Mouse (Mus musculus) splenic B cell, adult 2 months (primary cell): Measurements from ENCODE around the gene Ndufa4.
"Not testable (repeated sequence)": the region's sequence is repeated elsewhere in the genome, so short reads cannot be mapped to it uniquely, and the experiment has no call there.

Source experiments
- DNase-seq: peaks from one replicate; pipeline ENCODE4 v3.0.0-alpha.2; 2011; ENCODE audit warnings: low read depth, low spot score
- H3K27me3 ChIP-seq: 2 replicates; pipeline ENCODE4 v1.6.1; 2012; ENCODE audit warnings: mild to moderate bottlenecking, low read length, moderate library complexity, mixed read lengths; ENCODE audit not compliant: control insufficient read depth, poor library complexity, insufficient read depth, severe bottlenecking
- H3K36me3 ChIP-seq: 2 replicates; pipeline ENCODE4 v1.6.1; 2012; ENCODE audit warnings: mild to moderate bottlenecking, low read length, moderate library complexity, mixed read lengths; ENCODE audit not compliant: control insufficient read depth, poor library complexity, insufficient read depth, severe bottlenecking

The Ndufa4 gene

DNA sequence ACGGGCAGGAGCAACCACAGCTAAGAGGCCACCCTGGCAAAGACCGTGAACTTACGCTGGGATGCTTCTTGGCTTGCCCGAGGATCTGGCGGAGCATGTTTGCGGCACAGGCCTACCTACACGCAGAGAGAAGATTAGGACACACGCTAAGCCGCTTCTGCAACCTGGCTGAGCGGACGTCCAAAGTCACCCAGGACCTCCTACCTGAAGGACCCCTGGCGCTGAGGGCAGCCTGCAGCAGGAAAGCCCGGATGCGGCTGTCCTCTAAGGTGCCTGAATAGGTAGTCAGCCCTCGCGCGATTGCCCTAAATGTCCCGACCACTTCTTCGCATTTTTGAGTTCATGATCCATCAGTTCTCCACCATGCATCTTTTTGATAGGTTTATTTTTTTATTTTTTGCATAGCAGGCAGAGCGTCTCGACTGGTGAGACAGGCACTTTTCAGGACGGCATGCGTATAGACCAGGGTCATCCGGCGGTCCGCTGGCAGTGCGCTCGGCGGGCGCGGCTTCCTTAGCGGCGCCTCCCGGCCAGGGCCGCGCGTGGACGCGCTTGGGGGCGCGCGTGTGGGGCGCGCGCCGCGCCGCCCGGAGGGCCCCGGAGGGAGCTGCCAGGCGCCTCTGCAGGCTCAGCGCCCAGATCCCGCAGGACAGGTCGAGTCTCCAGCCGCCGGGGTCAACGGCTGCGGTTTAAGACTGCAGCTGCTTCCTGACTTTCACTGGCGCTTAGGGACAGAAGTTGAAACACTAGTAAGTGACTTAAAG, at the start of gene Ndufa4, which contains the start of gene Phf14:
Gene Ndufa4 (minus strand): TSS at position 229 of the 764 bp plus-strand sequence.
Gene Phf14 (plus strand): TSS at position 541 of the 764 bp plus-strand sequence.
- H3K36me3 ChIP-seq = no peaks in the 10 kb centered on the region; the same call in 1 of the 2 replicates
- DNase-seq = peak; percentile 93
- H3K27me3 ChIP-seq = no peaks in the 10 kb centered on the region

DNA sequence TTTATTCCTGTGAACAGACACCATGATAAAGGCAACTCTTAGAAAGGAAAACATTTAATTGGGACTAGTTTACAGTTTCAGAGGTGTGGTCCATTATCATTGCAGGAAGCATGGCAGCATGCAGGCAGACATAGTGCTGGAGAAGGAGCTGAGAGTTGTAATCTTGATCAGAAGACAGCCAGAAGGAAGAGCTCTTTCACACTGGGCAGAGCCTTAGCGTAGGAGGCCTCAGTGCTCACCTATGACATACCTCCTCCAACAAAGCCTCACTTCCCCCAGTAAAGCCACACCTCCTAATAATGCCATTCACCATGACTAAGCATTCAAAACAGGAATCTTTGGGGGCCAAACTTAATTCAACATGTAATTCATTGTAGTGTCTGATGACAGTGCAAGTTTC, 40.8 kb upstream of the Ndufa4 start:
- no peak for DNase-seq
- Histone ChIP-seq H3K36me3 (no peaks in the 10 kb centered on the region), H3K27me3 (no peaks in the 10 kb centered on the region)

DNA sequence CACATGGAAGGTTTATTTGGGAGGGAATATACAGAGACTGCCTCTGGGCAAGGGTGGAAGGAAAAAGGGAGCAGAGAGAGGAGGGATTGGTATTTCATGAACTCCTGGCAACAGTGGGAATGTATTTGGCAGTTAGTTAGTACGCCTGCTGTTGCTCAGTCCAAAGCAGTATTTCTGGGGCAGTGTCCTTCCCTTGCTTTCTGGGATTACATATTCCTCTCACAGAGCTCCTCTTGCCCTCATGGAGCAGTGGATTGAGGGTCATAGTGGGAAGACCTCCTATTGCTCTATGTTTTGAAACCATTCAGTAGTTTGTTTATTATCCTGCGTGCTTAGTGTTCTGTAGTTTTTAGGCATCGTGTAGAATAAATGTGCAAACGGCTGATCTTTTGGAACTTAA, 34.8 kb upstream of the Ndufa4 start:
- Histone ChIP-seq H3K27me3 (no peaks in the 10 kb centered on the region; the same call in 1 of the 2 replicates), H3K36me3 (no peaks in the 10 kb centered on the region)
- no peak for DNase-seq

DNA sequence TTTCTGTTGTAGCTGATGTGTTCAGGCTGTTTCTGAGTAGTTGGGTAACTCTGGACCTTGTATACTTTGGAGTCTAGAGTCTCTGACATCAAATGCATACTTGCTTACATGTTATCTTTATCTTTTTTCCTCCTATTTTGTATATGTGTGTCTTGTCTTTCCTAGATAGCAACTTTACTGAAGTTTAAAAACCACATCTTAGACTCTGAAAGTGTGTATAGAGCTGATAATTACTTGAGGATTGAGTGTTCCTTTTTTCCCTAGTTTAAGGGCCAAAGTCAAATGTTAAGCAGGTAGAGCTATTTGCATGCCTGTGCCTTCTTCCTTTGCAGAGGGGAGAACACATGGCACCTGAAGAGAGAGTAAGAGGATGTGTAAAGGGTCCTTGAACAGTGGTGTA, 33.6 kb upstream of the Ndufa4 start:
- Histone ChIP-seq H3K36me3 (no peaks in the 10 kb centered on the region), H3K27me3 (no peaks in the 10 kb centered on the region; the same call in 1 of the 2 replicates)
- DNase-seq = no peak

DNA sequence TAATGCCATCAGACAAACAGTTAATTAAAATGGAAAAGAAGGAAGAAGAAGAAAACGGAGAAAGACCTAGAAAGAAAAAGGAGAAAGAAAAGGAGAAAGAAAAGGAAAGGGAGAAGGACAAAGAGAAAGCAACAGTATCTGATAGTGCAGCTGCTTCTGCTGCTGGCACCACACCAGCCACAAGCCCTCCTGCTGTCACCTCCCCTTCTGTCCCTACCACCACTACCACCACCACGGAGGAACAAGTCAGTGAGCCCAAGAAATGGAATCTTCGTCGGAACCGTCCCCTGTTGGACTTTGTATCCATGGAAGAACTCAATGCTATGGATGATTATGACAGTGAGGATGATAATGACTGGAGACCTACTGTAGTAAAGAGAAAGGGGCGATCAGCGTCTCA, 26.1 kb upstream of the Ndufa4 start:
- no peaks in the 10 kb centered on the region for H3K36me3 ChIP-seq
- no peaks in the 10 kb centered on the region; the same call in 1 of the 2 replicates for H3K27me3 ChIP-seq
- no peak for DNase-seq

DNA sequence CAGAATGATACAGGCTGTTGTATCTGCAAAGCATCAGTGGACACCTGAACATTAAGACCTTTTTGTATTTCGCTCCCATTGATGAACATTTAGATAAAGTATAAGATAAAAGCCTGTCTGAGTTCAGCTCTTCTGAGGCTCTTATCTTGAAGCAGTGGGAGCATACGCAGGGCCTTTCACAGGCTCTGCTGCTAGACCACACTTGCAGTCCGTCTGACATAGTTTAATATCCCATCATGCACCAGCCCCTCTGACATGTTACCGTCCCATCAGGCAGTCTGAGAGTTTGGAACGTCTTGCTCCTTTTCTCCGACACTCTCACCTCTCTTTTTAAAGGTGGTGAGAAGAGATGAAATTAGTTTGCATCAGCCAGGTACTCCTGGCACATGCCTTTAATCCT, 20.2 kb upstream of the Ndufa4 start:
- Histone ChIP-seq H3K27me3 (no peaks in the 10 kb centered on the region), H3K36me3 (no peaks in the 10 kb centered on the region)
- no peak for DNase-seq

DNA sequence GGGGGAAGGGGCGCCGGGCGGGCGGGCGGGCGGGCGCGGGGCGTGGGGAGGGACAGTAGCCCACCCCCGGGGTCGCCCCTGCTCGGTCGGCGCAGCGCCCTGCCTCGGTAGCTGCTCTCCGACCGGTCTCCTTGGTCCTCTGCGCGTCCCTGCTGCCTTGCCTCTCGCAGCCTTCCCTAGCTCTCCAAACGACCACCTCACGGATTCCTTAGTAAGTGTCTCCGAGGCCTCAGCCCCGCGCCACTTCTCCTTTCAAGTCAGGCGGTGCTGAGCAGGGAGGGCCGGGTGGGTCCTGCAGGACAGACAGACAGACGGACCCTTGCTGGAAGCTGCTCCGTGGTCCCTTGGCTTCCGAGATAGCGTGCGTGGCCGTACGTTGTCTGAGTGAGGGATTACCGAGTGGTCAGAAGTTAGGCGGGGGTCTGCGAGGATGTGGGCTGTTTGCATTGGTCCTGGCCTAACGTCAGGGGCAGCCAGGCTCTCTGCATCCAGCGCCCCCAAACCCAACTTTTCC, 18.8 kb upstream of the Ndufa4 start:
- H3K27me3 ChIP-seq = no peaks in the 10 kb centered on the region
- no peaks in the 10 kb centered on the region for H3K36me3 ChIP-seq
- DNase-seq = peak; percentile 42

DNA sequence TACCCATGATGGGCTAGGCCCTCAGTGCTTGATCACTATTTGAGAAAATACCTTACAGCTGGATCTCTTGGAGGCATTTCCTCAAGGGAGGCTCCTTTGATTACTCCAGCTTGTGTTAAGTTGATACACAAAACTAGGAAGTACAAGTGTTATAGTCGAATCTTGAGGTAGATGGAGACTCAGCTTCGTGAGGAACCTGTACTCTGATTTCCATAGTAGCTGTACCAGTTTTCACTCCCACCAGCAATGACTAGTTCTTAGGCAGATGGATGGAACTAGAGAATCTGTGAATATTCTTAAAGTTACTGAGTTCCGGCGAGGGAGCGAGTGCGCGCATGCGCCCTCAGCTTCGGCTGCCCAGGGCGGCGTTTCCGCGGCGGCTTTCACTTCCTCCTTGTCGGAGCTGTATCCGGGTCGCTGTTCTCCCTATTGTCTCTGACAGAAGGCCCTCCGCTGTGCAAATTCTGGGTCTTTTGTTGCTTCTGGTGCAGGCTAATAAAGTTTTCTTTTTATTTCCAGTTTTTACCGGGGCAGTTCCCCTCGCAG, 18.3 kb upstream of the Ndufa4 start:
- peak; percentile 95 for DNase-seq
- Histone ChIP-seq H3K27me3 (no peaks in the 10 kb centered on the region), H3K36me3 (no peaks in the 10 kb centered on the region)

DNA sequence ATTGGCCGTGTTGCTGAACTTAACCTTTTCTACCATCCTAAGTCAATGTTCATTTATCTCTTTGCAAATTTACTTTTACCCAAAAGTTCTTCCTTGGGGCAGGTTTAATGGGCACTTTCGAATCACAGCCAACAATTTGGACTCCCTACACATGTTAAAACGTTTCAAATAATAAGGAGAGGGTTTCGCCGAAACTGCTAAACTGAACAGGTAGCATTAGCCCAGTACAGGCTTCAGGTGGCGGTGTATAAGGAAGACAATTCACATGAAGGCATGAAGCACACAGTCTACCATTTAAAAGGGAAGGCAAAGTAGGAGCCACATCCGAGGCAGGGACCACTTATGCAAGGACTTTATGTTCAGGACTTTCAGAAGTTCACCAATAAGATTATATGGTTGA, 873 bp upstream of the Ndufa4 start:
- peak; percentile 19 for DNase-seq
- no peaks in the 10 kb centered on the region for H3K27me3 ChIP-seq

DNA sequence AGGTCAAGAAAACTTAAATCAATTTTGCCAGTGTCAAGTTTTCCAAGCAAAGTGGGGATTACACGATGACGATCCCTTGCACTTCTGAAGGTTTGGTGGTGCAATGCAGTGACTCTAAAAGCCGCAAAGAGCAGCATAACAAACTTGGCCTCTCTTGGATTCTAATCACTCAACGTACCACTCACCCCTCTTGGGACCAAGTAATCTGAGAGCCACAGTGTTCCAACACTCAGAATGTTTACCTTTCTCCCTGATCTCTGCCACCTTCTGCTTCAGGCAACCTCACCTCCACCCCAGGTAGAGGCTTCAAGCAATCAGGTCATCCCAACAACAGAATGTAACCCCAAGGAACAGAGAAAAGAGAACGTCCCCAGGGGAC, 418 bp downstream of the Ndufa4 start:
- H3K27me3 ChIP-seq = no peaks in the 10 kb centered on the region
- DNase-seq = no peak
- peaks cover 2% of the 10 kb centered on the region; the same call in 1 of the 2 replicates for H3K36me3 ChIP-seq

More for the DNA sequence above, 873 bp upstream of the Ndufa4 start:
- H3K36me3 ChIP-seq = no peaks in the 10 kb centered on the region; the same call in 1 of the 2 replicates

DNA sequence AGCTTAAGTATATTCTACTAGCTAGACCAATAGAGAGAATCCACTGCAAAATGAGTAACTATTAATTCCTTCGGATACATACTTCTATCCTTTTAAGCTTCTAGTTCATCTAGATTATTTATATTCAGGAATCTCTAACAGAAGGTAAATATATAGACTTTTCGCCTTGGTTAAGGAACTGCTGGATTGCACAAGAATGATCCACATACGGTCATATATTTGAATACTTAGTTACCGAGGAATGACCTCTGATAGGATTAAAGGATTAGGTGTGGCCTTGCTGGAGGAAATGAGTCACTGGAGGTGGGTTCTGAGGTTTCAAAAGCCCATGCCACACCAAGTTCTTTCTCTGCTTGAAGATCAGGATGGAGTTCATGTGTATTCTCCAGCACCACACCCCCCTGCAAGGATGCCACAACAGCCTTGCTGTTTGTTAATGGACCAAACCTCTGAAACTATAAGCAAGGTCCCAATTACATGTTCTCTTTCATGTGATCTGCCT, 6.4 kb downstream of the Ndufa4 start:
- 0 out of 2 replicates have a peak, but pooled peaks cover 6% of the 10 kb centered on the region for H3K36me3 ChIP-seq
- no peak for DNase-seq

DNA sequence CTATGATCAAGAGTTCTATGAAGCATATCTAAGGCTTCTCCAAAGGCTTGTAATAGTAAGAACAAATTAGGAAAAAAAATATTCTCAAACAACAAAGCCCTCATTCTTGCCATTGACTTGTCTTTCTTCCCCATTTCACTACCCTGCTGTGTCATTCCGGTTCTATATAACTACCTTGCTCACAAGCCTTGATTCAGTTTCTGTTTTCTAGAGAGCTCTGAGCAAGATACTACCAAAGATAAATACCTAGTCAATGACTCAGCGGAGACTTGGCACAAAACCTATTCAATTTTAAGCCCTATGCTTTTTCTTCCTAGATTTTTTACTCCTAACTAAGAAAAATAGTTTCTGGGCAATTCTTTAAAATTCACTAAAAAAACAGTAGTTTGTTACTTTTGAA, 31.9 kb downstream of the Ndufa4 start:
- not testable (repeated sequence) for H3K36me3 ChIP-seq, DNase-seq, H3K27me3 ChIP-seq

More for the DNA sequence above, 6.4 kb downstream of the Ndufa4 start:
- H3K27me3 ChIP-seq = no peaks in the 10 kb centered on the region
